Mouse (Mus musculus) heart, adult 2 months (tissue): ENCODE measurements around the gene Shroom4. TPM values are rescaled to one million over a fixed set of nuclear protein-coding genes. Genes with fewer than 3 reads are reported as not detected.

Experiments
- DNase-seq, 2 experiments: peaks; one replicate each; pipeline ENCODE4 v3.0.0; 2021
- H3K27ac ChIP-seq: fragments of 200-600 bp; 2 replicates; pipeline ENCODE4 v1.8.1; 2022
- H3K27me3 ChIP-seq: fragments of 200-500 bp; 2 replicates; pipeline ENCODE4 v1.6.1; 2012; ENCODE audit warnings: mild to moderate bottlenecking, low read length, inconsistent platforms, mixed read lengths; ENCODE audit not compliant: control insufficient read depth, insufficient read depth
- H3K36me3 ChIP-seq: fragments of 200-500 bp; 2 replicates; pipeline ENCODE4 v1.6.1; 2012; ENCODE audit warnings: low read length, inconsistent platforms; ENCODE audit not compliant: control insufficient read depth, insufficient read depth
- H3K4me1 ChIP-seq: fragments of 200-500 bp; 2 replicates; pipeline ENCODE4 v1.6.1; 2011; ENCODE audit warnings: low read length; ENCODE audit not compliant: control insufficient read depth, insufficient read depth
- H3K4me3 ChIP-seq: fragments of 200-600 bp; 2 replicates; pipeline ENCODE4 v1.8.1; 2022
- H3K79me2 ChIP-seq: fragments of 200-500 bp; replicated peaks from 2 replicates; pipeline ENCODE4 v1.6.1; 2012; ENCODE audit warnings: mild to moderate bottlenecking, inconsistent platforms, low read length, moderate library complexity, mixed read lengths; ENCODE audit not compliant: control insufficient read depth, insufficient read depth
- H3K9ac ChIP-seq: fragments of 200-500 bp; 2 replicates; pipeline ENCODE4 v1.6.1; 2012; ENCODE audit warnings: low read depth, mild to moderate bottlenecking, control low read depth, inconsistent platforms, low read length, mixed read lengths
- CTCF ChIP-seq: fragments of 200-600 bp; IDR thresholded peaks from 2 replicates; pipeline ENCODE4 v1.8.1; 2022; ENCODE audit warnings: antibody characterized with exemption, mild to moderate bottlenecking, moderate library complexity
- EP300 ChIP-seq: fragments of 200-500 bp; IDR thresholded peaks from 2 replicates; pipeline ENCODE4 v1.6.1; 2011; ENCODE audit warnings: low read depth, low read length, control low read depth; ENCODE audit not compliant: insufficient read depth
- POLR2A ChIP-seq: fragments of 200-500 bp; IDR thresholded peaks from 2 replicates; pipeline ENCODE4 v1.6.1; 2011; ENCODE audit warnings: mild to moderate bottlenecking, low read depth, low read length, control low read depth; ENCODE audit not compliant: insufficient read depth
- WGBS: fragments of 180-500 bp; shearing (Covaris S2); methylation state at CpG from one replicate; pipeline ENCODE4 v1.1.7; 2018; 5-methylcytosine and 5-hydroxymethylcytosine counted together
- intact Hi-C: fragments of 180-260 bp; cut with DNase I; formaldehyde crosslinking; loops from one replicate; pipeline ENCODE4 v1.15.1; 2025
- long read RNA-seq: library from polyadenylated mRNA; stranded (forward); transcript quantifications from one replicate; pipeline ENCODE4 v2.0.0, GENCODE M21; 2021
- polyA plus RNA-seq: library from polyadenylated mRNA; depleted of rRNA; stranded (reverse); fragments of >200 nt; gene quantifications from 2 replicates; pipeline ENCODE4 v1.2.3, GENCODE M21; 2012; rRNA removed
- total RNA-seq, 2 experiments: library from RNA; stranded (reverse); gene quantifications; 2 replicates each; pipeline ENCODE4 v1.2.3; 2021

Gene Shroom4
- total RNA-seq (10 to 100 TPM; 13.5 to 14.8 TPM), polyA plus RNA-seq (5.1 and 7.7 TPM in 2 replicates)
- long read RNA-seq, partial matches to known transcripts, result 1 of 3 reads
- long read RNA-seq, other reads (novel, unspliced or antisense), result 2 of 3 reads

GRCm38 (mm10) chrX:6399626-6400397 is at the start of gene Shroom4:
Gene Shroom4 (plus strand): TSS chrX:6399854.
- peak within 1 kb of the TSS; percentile 79 for H3K9ac ChIP-seq
- H3K27ac ChIP-seq, result peak within 1 kb of the TSS; percentile 48
- no peaks in the 10 kb centered on the region for H3K36me3 ChIP-seq
- H3K79me2 ChIP-seq, result no peaks in the 10 kb centered on the region; the same call in 1 of the 2 replicates
- peaks cover 2% of the 10 kb centered on the region for H3K4me1 ChIP-seq
- intact Hi-C loops, result no loop called here
- DNase-seq, result peak; percentile 53 to 80
- no peak for TF ChIP-seq POLR2A
- no peak for TF ChIP-seq CTCF
- no peak for TF ChIP-seq EP300
- 9% methylated on average over 50 of the region's 55 CpGs for WGBS
- no peaks in the 10 kb centered on the region for H3K27me3 ChIP-seq
- H3K4me3 ChIP-seq, result peak within 1 kb of the TSS; percentile 60

- TF ChIP-seq CTCF (no peak), EP300 (no peak), POLR2A (no peak)
- WGBS, result 76% methylated on average over 3 of the region's 3 CpGs
These were observed 42.8 kb upstream of the Shroom4 start for GRCm38 (mm10) chrX:6356876-6357275.

DNA sequence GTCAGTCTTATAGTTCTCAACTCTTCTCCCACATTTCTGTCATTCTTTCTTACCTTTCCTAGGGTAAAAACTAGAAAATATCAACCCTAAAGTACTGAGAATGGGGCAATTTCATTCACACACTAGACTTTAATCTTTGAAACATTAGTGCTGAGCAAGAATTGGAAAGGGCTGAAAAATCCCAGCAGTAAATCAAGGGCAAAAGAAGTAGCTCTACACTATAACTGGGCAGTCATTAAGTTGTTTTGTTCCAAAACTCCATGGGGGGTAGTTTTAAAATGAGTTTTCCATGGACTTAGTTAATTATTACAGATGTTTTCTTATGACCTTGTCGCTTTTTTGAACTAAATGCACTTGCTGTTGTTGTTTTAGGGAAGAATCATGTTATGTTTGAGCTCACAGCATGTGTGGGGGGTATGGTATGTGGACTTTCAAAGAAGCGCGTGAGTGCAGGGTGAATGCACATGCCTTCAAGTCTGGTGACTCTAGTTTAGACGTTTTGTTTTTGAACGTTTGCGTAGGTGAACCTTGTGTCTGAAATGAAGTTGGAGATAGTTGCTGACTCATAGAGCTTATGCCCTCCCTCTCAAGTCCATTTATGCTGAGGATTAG is 42.0 kb upstream of the Shroom4 start:
- Histone ChIP-seq H3K4me1 (no peaks in the 10 kb centered on the region), H3K27me3 (no peaks in the 10 kb centered on the region), H3K36me3 (no peaks in the 10 kb centered on the region), H3K4me3 (no peak overlapping the region), H3K79me2 (no peaks in the 10 kb centered on the region), H3K27ac (no peak overlapping the region), H3K9ac (no peak overlapping the region)
- intact Hi-C loops, result no loop called here
- DNase-seq, result no peak
- TF ChIP-seq CTCF (no peak), EP300 (no peak), POLR2A (no peak)
- 70% methylated on average over 6 of the region's 6 CpGs for WGBS

More at GRCm38 (mm10) chrX:6356876-6357275, 42.8 kb upstream of the Shroom4 start:
- Histone ChIP-seq H3K79me2 (no peaks in the 10 kb centered on the region), H3K27ac (no peak overlapping the region), H3K27me3 (no peaks in the 10 kb centered on the region), H3K9ac (no peak overlapping the region), H3K36me3 (no peaks in the 10 kb centered on the region), H3K4me1 (no peaks in the 10 kb centered on the region), H3K4me3 (no peak overlapping the region)
- DNase-seq, result no peak
- intact Hi-C loops, result no loop called here

DNA sequence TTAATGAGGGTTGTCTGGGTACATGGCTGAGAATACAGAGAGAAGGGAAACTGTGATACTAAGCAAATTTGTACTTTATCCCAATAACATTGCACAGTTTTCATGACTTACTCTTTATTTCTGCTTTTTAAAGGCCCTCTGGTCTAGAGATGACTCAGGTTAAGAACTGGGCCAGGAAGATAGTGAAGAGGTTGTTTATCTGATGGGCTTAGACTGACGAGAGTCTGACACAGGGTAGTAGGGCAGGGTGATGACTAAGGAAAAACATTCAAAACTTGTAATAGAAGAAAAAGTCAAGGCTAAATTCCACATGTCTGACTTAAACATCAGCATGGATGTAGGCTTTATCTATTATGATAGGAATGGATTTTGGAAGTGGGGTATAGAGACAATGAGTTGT is 30.8 kb upstream of the Shroom4 start:
- 58% methylated on average over 1 of the region's 1 CpGs for WGBS
- Histone ChIP-seq H3K36me3 (no peaks in the 10 kb centered on the region), H3K9ac (no peak overlapping the region), H3K27ac (no peak overlapping the region), H3K4me1 (no peaks in the 10 kb centered on the region), H3K79me2 (no peaks in the 10 kb centered on the region), H3K27me3 (no peaks in the 10 kb centered on the region), H3K4me3 (no peak overlapping the region)
- intact Hi-C loops, result no loop called here
- TF ChIP-seq CTCF (no peak), POLR2A (no peak), EP300 (no peak)
- DNase-seq, result no peak

GRCm38 (mm10) chrX:6370706-6371105 is 28.9 kb upstream of the Shroom4 start:
- Histone ChIP-seq H3K4me3 (no peak overlapping the region), H3K9ac (no peak overlapping the region), H3K27me3 (no peaks in the 10 kb centered on the region), H3K79me2 (no peaks in the 10 kb centered on the region), H3K36me3 (no peaks in the 10 kb centered on the region), H3K27ac (no peak overlapping the region), H3K4me1 (no peaks in the 10 kb centered on the region)
- intact Hi-C loops, result no loop called here
- DNase-seq, result no peak
- 83% methylated on average over 3 of the region's 3 CpGs for WGBS
- TF ChIP-seq EP300 (no peak), POLR2A (no peak), CTCF (no peak)

GRCm38 (mm10) chrX:6393861-6394260 is 5.8 kb upstream of the Shroom4 start:
- DNase-seq, result no peak
- 41% methylated on average over 1 of the region's 1 CpGs for WGBS
- H3K4me3 ChIP-seq, result no peak overlapping the region
- no peak for TF ChIP-seq POLR2A
- no peak for TF ChIP-seq CTCF
- TF ChIP-seq EP300, result no peak
- H3K79me2 ChIP-seq, result no peaks in the 10 kb centered on the region
- H3K27me3 ChIP-seq, result no peaks in the 10 kb centered on the region
- H3K4me1 ChIP-seq, result no peaks in the 10 kb centered on the region
- no peak overlapping the region for H3K9ac ChIP-seq
- H3K36me3 ChIP-seq, result no peaks in the 10 kb centered on the region
- H3K27ac ChIP-seq, result no peak overlapping the region
- intact Hi-C loops, result no loop called here
